Mouse (Mus musculus) stomach, adult 2 months (tissue): ENCODE results near the gene Gm10775. TPM values are rescaled to one million over a fixed set of nuclear protein-coding genes. Genes with fewer than 3 reads are reported as not detected.

ENCODE experiments used
- polyA plus RNA-seq: library from polyadenylated mRNA; depleted of rRNA; stranded (reverse); fragments of >200 nt; gene quantifications from 2 replicates; pipeline ENCODE4 v1.2.3, GENCODE M21; 2012; rRNA removed

The Gm10775 gene
- not detected in 2 replicates for polyA plus RNA-seq

DNA sequence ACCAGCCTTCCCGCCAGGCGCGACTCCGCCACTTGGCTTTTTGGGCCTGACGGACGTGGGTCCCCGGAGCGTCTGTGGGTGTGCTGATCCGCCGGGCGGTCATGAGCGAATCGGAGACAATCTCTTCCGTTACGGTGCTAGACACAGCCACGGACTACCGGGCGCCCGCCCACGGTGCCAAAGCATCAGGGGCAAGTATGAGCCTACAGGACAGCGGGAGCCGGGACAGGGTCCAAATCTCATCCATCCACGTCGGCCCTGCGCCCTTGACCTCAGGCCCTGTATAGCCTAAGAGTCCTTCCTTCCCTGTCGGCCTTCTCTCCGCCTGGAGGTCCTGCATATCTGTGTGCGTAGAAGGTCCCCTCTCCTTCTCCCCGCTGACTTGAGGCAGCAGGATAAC is at the start of gene Gm10775:
Gm10775 (plus strand) TSS at position 301 of the 400 bp plus-strand sequence.

GRCm38 (mm10) chr13:65278383-65279341 is 19.3 kb downstream of the Gm10775 start, which contains the start of gene Zfp369:
Zfp369 (plus strand) TSS chr13:65278814.

Other genes with a start within 250 kb of the Gm10775 start
- gene Spata31d1c, start 226.5 kb upstream of the Gm10775 start, polyA plus RNA-seq: not detected in 2 replicates
- not detected in 2 replicates for gene Prss47, start 206.8 kb upstream of the Gm10775 start, polyA plus RNA-seq
- 5.9 and 7.5 TPM in 2 replicates for gene Mfsd14b, start 146.6 kb upstream of the Gm10775 start, polyA plus RNA-seq
- gene Olfr465-ps1, start 121.5 kb upstream of the Gm10775 start, polyA plus RNA-seq: not detected in 2 replicates
- gene Olfr466, start 109.3 kb upstream of the Gm10775 start, polyA plus RNA-seq: not detected in 2 replicates
- not detected in 2 replicates for gene Nlrp4f, start 53.6 kb upstream of the Gm10775 start, polyA plus RNA-seq
- gene Zfp369, start 19.3 kb downstream of the Gm10775 start, polyA plus RNA-seq: 4.2 and 6.4 TPM in 2 replicates